Mouse (Mus musculus): ENCODE data around the gene Lemd1.

Lemd1 gene

GRCm38 (mm10) chr1:132165859-132166258 is 25.4 kb upstream of the Lemd1 start:
- DNase-seq (ENCODE audit: low read depth) = peak; percentile 44

DNA sequence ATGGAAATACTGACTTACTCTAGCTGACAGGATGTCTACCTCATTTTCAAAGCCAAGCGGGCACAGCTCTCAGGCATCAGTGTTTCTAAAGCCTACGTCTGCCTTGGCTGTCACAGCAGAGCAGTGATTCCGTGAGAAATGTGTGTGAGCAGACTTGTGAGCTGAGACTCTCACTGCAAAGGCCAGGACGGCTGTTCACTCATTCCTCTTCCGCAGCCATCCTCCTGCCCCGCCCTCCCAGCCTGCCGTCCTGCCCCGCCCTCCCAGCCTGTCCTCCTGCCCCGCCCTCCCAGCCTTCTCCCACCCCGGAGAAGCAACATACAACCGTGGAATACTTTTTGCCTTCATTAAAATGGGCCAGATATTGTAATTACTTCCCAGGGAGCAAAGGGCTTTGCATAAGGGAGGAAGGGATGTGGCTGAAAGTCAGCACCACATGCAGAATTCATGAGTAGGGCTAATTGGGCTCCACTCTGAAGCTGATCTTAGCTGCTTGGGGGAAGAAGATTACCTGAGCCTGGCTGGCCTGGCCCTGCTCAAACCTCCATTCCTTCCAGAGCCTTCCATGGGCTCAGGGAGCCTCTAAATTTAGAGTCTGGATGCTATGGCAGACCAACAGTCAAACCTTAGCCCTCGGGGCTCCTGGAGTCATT is 23.0 kb upstream of the Lemd1 start:
- DNase-seq (ENCODE audit: low read depth) = peak; percentile 13

DNA sequence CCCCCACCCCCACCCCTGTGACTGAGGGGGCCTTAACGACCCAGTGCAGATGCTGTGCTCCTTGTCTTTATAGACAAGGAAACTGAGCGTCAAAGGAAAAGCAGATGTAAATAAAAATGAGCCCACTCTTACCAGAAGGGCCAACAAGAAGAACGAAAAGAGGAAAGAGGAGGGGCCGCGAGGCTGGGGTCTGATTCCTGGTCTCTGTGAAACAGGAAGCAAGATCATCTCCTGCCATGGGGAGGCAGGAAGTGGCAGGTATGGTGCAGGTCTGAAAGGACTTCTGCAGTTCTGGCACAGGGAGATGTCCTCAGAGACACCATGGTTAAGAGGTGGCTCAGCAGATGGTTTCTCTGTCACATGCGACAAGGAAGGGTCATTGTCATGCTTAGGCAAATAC is 20.5 kb upstream of the Lemd1 start:
- no peak for DNase-seq (ENCODE audit: low read depth)

DNA sequence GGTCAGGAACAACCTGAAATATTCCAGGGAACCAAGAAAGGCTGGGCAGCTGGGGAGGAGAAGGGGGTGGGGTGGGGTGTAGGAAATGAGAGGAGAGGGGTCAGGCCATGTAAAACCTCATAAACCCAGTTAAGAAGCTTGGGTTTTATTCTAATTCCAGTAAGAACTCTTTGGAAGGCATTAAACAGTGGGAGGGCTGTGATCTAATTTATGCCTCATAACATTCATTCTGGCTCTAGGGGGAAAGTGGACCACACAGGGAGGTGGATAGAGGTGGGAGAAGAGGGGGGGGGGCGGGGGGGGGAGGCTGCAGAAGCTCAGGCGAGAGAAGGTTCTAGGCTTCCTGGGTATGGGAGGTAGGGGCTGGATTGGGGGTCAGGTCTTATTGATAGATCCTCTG is 19.6 kb upstream of the Lemd1 start:
- DNase-seq (ENCODE audit: low read depth) = no peak

DNA sequence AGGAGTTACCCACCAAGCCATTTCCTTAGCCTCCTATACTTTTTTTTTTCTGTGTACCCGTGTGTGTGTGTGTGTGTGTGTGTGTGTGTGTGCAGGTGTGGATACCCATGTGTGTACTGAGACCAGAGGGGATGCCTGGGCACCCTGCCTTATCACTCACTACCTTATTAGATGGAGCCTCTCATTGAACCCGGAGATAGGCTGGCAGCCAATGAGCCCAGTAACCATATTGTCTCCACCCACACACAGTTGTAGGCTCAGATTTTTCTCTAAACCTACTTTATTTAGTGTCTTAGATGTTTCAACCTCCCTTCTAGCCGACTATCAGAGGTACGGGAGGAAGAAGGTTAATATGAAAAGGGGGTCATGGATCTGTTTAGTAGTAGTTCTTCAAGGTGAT is 4.9 kb upstream of the Lemd1 start:
- no peak for DNase-seq (ENCODE audit: low read depth)

DNA sequence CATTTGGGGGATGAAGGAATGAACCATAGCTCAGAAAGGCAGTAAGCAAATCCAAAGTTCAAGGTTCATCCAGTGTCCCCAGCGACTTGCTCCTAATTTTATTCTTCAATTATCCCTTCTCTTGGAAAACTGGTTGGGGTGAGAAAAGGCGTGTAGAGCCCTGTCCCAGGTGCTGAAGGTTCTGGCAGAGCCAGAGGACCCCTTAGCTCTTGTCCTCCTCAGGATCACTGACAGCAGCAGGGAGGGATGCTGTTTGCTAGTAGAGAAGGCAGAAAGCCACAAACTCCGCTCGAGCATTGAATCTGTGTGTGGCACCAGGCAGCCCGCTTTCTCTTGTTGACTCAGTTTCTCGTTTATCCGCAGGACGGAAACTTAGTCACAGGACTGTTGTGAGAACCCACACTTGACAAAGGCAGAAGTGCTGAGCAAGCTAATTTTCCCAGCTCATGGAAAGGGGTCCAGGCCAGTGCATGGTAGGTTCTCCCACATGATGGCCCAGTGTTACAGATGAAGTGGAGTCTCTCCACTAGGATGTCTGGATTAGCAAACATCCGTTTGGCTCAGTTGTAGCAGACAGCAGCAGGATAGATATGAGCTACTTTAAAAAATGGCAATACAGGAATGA is 2.7 kb upstream of the Lemd1 start:
- DNase-seq (ENCODE audit: low read depth) = no peak

GRCm38 (mm10) chr1:132189231-132189630 is 2.0 kb upstream of the Lemd1 start:
- DNase-seq (ENCODE audit: low read depth) = no peak

DNA sequence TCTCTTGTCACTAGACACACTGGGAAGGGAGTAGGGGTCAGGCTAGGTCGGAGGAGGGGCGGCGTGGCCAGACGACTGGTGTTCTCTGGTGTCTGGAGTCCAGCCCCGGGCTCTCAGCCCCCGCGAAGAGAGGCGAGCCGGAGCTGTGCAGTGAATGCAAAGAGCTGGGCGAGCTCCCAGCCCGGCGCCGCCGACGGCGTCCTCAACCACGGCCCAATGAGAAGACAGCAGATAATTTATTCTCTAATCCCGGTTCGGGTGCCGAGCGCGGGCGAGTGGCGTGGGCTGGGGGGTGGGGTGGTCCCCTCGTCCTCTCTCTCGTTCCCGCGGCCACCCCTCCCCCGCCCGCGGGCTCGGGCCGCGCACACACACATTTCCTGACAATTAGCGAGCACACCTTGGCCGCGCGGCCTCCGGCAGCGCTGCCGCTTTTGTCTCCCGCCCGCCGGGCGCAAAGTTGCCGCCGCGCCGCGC is 1.2 kb upstream of the Lemd1 start:
- DNase-seq (ENCODE audit: low read depth) = no peak

GRCm38 (mm10) chr1:132190621-132191092 is 574 bp upstream of the Lemd1 start:
- DNase-seq (ENCODE audit: low read depth) = no peak

DNA sequence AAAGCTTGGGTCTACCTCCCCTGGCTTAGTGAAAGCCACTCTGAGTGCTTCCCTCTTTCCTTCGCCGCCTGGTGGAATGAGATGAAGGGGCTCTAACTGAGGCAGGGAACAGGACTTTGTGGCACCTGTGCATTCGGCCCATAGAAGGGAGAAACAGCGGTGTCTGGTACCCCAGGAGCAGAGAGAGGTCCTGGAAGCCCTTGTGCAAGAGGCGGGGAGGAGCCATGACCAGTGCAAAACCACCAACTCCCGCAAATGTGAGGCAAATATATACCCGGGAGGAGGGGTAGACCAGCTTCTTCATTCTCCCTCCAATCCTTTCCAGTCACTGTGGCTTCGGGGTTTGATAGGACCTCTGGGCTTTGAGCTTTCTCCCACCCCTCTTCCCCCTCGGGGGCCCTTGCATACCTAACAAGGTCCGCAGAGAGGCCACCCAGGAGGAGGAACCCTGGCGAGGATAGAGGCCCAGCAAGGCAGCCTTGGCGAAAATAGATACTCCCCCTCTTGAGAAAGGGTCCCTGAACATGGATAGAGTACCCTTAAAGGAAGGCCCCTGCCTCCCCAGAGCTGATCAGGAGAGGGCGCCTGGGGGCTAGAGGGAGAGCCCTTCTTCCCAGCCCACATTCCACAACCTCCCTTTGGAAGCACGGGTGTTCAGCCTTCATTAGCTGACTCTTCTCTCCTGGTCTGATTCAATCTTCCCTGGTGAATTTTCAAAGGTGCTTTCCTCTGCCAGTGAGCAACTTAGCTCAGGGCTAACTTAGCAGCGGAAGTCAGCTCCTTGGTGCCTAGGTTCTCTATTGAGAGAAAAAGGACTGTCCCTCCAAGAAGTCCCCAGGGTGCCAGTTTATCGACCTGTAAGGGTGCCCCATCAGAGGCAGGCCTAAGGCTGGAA is 802 bp downstream of the Lemd1 start:
- no peak for DNase-seq (ENCODE audit: low read depth)

GRCm38 (mm10) chr1:132193806-132194205 is 2.6 kb downstream of the Lemd1 start:
- DNase-seq (ENCODE audit: low read depth) = no peak

DNA sequence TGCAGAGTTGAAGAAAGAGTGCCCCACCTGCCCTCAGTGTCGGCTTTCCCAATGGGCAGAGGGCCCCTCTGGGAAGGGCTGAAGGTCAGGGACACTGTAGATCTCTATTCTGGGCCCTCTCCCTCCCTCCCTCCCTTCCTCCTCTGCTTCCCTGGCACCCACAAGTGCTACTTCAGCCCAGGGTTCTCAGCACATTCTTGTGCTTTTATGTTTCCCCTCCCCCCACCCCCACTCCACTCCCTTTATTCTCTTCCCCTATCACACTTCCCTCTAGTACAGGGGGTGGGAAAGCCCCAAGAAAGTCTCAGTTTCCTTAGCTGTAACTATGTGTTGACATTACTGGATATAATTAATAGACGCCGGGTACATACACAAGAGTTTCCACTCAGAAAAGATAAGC is 3.4 kb downstream of the Lemd1 start:
- no peak for DNase-seq (ENCODE audit: low read depth)

GRCm38 (mm10) chr1:132195100-132195499 is 3.9 kb downstream of the Lemd1 start:
- no peak for DNase-seq (ENCODE audit: low read depth)

- DNase-seq (ENCODE audit: low read depth) = no peak
These were observed 4.5 kb downstream of the Lemd1 start for GRCm38 (mm10) chr1:132195681-132196080.

GRCm38 (mm10) chr1:132196337-132196736 is 5.1 kb downstream of the Lemd1 start:
- DNase-seq (ENCODE audit: low read depth) = no peak

DNA sequence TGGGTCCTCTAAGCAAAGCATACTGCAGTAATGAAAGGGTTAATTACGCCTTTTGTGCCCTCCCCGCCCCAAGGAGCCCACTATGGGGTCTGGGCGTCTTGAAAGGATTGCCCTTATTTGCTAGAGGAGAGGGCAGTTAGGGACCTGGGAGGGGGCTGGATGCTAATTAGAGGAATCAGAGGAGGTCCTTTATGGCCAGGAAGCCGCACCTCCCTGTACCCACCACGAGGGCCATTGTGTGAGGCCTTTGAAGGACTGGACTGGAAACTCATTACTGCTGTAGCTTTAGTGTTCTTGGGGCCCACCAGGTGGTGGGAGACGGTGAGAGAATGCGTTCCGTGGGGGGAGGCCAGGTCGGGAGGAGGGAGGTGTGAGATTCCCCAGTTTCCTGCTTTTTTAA is 6.4 kb downstream of the Lemd1 start:
- DNase-seq (ENCODE audit: low read depth) = no peak

DNA sequence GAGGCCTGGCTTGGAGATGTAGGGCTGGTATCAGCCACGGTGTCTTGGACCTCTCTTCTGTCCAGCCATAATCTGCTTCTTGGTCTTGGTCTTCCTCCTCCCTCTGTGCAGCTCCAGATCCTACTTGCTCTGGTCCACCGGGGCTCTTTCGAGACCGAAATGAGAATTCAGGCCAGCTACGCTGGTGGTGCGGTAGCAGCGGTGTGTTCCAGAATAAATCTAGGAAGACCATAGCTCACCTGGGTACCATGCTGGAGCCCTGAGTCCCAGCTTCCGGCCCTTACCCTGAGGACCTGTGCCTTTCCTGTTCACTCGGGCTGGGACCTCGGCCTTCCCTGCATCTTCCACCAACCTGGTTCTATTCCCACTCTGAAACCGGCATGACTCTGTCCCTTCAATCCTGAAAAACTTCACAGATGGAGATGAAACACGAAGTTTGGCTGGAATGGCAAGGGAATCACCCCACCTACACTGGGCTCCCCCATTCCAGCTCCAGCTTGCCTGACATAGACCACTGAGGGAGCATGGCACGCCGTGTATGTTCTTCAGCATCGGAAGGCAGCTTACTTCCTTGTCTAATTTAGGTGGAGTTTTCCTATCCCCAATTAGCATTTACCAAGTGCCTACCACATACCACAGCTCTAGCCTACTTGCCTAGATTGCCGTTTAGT is 7.3 kb downstream of the Lemd1 start:
- DNase-seq (ENCODE audit: low read depth) = no peak

- no peak for DNase-seq (ENCODE audit: low read depth)
These were observed 8.0 kb downstream of the Lemd1 start for GRCm38 (mm10) chr1:132199244-132199643.

GRCm38 (mm10) chr1:132199934-132200333 is 8.7 kb downstream of the Lemd1 start:
- DNase-seq (ENCODE audit: low read depth) = no peak

DNA sequence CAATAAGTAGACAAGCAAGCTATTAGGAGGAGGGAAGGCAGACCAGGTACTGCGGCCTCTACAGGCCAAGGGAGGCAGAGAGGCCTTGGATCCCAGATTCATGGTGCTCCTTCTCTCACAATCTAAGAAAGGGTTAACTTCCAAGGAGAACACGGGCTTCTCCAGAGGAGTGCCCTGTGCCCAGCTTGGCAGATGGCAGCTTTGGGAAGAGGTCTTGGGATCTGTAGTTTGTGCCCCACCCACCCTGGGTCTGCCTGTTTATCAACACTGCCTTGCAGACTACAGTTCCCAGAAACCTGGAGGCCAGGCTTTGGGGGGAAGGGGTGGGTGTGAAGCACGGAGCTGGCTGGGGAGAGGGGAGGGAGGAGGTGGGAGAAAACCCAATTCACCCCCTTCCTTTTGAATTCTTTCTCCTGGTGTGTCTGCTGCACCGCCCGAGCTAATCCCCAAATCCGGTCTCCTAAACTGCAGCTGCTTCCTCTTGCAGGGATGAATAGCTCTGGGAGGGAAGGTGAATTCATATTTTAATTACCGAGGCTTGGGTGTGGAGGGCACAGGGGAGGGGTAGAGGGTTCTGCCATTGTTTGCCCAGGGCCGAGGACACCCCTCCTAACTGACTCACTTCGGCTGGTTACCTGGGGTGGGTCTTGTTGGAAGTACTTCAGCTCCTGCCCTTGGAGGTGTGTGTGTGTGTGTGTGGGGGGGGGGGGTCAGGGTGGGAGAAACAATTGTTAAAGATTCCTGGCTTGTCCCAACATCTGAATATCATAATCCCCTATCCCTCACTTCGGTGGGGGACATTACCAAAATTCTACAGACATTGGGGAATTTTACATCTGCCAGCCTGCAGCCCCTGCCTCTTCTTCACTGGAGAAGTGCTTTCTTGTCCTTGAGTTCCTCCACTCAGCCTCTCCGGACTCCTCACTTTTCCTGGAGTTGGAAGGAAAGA is 9.6 kb downstream of the Lemd1 start:
- no peak for DNase-seq (ENCODE audit: low read depth)

- DNase-seq (ENCODE audit: low read depth) = no peak
These were observed 10.3 kb downstream of the Lemd1 start for GRCm38 (mm10) chr1:132201511-132201860.
